Mouse (Mus musculus) brain, adult 2 months (tissue): ENCODE measurements at regions not wholly inside any gene's neighbourhood (a gene's known extent, or its start where the extent isn't known, plus 50 kb on each side); places are given as distances from the start of the nearest gene placed in this dataset.

Experiments used
- DNase-seq: peaks from one replicate; pipeline ENCODE4 v3.0.0; 2011; ENCODE audit warnings: low read depth, low spot score

DNA sequence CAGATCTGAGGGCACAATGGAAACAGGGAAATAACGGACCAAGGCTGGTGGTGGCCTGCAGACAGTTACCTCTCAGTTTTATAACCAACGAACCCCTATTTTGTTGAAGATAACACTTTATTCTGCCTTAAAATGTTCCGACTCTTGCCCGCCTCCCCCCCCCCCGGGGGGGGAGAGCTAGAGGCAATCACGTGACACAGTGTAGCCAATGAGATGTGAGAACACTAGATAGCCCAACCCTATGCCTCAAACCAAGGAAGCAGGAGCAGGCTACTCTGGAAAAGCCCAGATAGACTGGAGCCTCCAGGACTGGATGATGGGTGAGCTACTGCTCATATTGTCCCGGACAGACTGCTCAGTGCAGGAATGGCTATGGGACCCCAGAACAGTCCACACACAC, 272.9 kb downstream of the Ptpru start:
- no peak for DNase-seq

- DNase-seq: no peak
These were observed 270.8 kb downstream of the Ptpru start for GRCm38 (mm10) chr4:131567241-131567640.

DNA sequence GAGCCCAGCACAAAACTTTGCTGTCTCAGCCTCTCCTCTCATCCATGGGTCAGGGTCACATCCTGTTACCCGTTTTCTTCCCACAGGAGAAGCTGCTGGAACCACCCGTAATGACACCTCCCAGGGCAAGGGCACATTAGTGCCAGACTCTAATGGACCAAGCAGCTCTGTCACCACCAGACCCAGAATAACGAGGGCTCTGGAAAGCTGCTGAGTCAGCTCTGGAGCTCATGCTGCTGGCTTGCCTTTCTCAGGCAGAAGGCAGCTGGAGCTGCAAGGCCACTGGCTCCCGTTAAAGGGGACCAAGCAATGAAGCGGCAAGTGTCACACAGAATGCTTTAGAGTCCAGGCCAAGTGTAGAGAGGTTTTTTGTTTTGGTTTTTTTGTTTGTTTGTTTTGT, 268.9 kb downstream of the Ptpru start:
- DNase-seq: peak; percentile 31

- DNase-seq: peak; percentile 7
These were observed 260.5 kb downstream of the Ptpru start for GRCm38 (mm10) chr4:131577571-131577970.

DNA sequence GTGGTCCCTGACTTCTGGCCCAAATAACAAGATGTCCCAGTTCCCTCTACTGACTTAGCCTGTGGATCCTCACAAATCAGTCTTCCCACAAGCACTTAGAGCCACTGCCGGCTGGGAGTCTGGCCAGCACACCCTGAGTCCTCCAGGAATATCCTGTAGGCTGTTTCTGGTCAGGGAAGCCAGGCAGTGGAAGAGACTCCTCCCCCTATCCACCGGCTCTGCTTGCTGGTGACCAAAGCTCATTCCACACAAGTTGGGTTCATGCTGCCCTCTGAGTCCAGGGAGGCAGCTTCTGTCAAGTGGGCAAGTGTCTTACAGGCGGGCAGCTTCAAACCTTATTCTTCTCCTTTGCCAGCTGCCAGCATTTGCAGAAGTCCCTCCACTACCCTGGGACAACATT, 252.1 kb downstream of the Ptpru start:
- DNase-seq: peak; percentile 6

- no peak for DNase-seq
These were observed 250.6 kb downstream of the Ptpru start for GRCm38 (mm10) chr4:131587536-131587935.

- DNase-seq: peak; percentile 27
These were observed 248.0 kb downstream of the Ptpru start for GRCm38 (mm10) chr4:131590136-131590535.

DNA sequence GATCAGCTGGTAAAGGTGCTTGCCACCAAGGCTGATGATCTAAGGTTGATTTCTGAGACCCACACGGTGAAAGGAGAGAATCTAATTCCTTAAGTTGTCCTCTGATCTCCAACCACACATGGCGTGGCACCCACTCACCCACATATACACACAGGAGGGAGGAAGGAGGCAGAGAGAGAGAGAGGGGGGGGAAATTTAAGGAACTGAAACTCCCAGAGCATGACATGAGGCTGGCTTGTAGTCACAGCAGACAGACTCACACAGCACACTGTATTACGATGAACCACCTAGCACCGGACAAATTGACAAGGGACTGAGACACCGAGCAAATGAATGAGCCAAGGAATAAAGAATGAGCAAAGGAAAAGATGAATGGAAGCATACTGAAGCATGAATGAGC, 246.6 kb downstream of the Ptpru start:
- no peak for DNase-seq

DNA sequence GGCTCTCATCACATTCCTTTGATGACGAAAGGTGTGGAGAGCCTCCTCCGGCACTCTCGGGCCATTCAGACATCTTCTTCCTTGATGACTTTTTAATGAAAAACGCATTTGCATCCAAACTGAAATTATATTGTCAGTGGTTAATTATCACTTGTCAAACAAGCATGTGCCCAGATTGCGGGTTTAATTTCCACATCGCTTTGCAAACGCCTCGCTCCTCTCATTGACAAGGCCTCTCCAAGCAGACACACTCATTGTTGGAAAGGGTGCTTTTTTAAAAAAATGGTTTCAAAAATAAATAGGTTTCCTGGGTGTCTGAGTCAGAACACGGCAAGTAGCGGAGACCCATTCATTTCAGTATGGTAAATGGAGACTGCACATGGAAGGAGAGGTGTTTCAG, 240.1 kb downstream of the Ptpru start:
- peak; percentile 68 for DNase-seq

GRCm38 (mm10) chr4:131614434-131614833, 223.7 kb downstream of the Ptpru start:
- peak; percentile 41 for DNase-seq

DNA sequence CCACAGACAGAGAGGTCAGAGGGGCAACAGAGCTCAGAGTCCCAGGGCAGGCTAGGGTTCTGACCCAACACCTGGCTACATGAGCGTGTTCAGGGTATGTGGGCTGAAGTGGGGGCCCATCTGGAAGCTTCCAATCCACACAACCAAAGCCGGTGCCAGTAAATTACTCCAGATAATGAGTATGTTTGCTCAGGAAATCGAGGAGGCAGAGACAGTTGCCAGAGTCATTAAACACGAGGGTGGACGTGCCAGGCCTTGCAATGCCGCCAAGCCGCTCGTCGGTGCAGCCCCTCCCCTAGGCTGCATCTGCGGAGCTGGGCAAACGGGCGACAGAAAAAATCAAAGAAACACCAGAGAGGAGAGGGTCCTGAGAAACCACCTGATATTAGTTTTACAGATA, 222.5 kb downstream of the Ptpru start:
- peak; percentile 45 for DNase-seq

GRCm38 (mm10) chr4:131638105-131638504, 200.0 kb downstream of the Ptpru start:
- no peak for DNase-seq

DNA sequence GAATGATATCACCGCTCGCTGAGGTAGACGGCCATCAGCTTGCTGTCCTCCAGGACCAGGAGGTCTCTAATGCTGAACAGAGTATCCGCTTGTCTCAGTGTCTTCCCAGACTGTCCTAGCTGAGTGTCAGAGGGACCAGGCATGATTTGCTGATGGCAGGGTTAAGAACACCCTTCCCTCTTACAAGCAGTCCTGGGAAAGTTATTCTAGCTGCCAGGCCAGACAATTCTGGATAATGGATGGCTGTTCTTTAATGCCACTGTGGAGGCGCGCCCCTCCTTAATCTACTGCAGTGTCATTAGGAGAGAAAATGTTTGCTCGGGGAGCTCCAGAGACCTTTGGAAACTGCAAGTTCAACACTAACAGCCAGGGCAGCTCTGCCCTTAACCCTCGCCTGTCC, 182.1 kb downstream of the Ptpru start:
- no peak for DNase-seq

- no peak for DNase-seq
These were observed 180.2 kb downstream of the Ptpru start for GRCm38 (mm10) chr4:131657922-131658321.

GRCm38 (mm10) chr4:131660931-131661330, 177.2 kb downstream of the Ptpru start:
- DNase-seq: no peak

DNA sequence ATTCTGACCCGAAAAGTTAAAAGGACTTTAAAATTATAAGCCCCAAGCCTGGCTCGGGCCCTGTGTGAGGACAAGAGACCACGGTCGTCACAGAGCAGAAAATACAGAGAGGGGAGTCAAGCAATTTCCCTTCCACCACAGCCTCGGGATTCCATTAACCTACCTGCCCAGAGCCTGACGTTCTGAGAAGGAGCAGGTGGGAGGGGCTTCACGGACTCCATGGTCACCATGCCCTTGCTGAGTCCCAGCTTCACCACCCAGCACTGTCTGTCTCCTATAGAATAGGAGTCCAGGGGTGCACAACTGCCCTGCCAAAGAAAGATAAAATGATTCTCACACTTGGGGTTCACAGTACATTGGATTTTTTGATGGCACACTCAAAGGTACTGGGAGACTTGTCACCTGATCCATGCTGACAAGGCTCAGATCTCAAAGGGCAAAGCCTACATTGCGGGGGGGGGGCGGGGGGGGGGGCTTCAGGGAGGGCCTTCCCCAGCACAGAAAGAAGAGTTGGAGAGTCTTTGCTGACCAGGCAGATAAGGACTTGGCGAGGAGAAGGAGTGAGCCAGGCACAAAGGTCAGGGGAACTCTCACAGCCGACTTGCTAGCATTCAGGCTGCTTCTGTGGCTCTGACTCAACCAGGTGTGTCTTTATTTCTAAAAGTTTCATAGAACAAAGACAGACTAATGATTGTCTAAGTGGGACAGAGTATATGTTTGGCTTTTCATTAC, 166.1 kb downstream of the Ptpru start:
- no peak for DNase-seq

- DNase-seq: no peak
These were observed 160.1 kb downstream of the Ptpru start for GRCm38 (mm10) chr4:131677966-131678365.

- no peak for DNase-seq
These were observed 154.9 kb downstream of the Ptpru start for GRCm38 (mm10) chr4:131683176-131683575.

- no peak for DNase-seq
These were observed 152.5 kb downstream of the Ptpru start for GRCm38 (mm10) chr4:131685544-131685943.

- no peak for DNase-seq
These were observed 143.9 kb downstream of the Ptpru start for GRCm38 (mm10) chr4:131694232-131694631.

GRCm38 (mm10) chr4:131695941-131696912, 141.9 kb downstream of the Ptpru start:
- peak; percentile 70 for DNase-seq
